Mouse (Mus musculus): ENCODE measurements around the gene Lpp. TPM values are rescaled to one million over a fixed set of nuclear protein-coding genes. Genes with fewer than 3 reads are reported as not detected.

Gene Lpp
- total RNA-seq, 1 experiment from 2014 or later: 24.1 TPM

DNA sequence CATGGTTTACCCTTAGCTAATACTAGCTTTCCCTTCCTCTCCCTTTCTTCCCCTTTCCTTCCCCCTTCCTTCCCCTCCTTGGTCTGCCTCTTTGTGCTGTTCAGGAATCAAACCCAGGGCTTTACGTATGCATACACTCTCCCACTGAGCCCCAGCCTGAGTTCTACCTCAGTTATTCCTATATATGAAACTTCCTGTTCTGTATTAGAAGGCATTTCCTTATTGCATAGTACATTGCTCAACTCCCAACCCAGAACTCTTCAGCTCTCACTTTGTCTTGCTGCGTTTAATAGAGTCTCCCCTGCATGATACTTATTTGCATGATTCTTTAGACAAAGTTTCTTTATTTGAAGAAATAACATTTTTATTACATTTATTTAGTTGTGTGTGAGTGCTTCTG is 184.5 kb downstream of the Lpp start:
- peak; percentile 78 for ATAC-seq (ENCODE audit: extremely low read depth, insufficient number of reproducible peaks, low FRiP score, poor library complexity, severe bottlenecking)

DNA sequence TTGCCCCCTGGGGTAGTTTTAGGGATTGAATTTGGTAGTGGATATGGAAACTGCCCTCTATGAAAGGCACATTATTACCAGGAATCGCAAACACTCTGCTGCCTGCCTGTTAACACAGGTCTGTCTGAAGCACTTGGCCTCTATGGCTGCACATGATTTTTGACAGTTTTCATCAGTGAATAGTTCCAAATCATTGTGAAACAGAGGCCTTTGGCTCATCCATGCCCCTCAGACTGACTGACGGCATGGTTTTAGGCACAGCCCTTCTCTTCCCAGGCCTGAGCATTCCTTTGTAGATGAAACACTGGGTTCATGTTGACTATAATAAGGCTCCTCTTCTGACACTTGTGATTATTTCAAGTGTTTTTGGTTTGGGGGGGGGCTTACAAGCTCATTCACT is 189.5 kb downstream of the Lpp start:
- no peak for ATAC-seq (ENCODE audit: extremely low read depth, insufficient number of reproducible peaks, low FRiP score, poor library complexity, severe bottlenecking)

DNA sequence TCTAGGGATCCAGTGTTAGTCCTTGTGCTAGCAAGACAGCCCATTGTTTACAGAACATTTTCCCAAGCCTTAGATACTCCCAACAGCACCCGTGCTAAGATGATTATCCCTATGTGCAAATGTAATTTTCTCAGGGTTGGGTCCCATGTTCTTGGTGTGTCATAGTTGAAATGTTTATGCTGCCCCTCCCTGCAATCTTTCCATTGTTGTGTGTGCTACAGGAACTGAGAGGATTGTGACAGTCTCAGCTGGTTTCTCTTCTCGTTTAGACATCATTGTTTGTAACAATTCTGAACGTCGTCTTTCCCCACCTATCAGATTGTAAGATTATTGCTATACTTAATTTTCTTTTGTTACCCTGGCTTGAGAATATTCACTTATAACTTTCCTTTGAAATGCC is 200.2 kb downstream of the Lpp start:
- ATAC-seq (ENCODE audit: extremely low read depth, insufficient number of reproducible peaks, low FRiP score, poor library complexity, severe bottlenecking): peak; percentile 85

DNA sequence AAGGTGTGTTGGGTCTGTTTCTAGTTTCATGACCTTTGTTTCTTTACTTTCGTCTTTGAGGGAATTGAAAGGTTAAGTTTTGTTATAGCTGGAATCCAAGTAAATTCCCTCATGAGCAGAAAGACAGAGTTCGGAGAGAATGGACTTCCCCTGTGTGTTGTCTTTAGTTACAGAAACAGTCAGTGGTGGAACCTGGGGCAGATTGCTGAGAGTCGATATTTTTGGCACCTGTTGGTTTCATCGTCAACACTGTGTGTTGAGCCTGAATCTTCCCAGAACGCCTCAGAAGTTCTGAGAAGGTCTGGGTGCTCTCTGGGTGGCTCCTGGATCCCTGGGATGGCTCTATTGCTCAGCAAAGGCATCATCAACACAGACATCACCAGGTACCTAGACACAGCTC is 201.2 kb downstream of the Lpp start:
- no peak for ATAC-seq (ENCODE audit: extremely low read depth, insufficient number of reproducible peaks, low FRiP score, poor library complexity, severe bottlenecking)

DNA sequence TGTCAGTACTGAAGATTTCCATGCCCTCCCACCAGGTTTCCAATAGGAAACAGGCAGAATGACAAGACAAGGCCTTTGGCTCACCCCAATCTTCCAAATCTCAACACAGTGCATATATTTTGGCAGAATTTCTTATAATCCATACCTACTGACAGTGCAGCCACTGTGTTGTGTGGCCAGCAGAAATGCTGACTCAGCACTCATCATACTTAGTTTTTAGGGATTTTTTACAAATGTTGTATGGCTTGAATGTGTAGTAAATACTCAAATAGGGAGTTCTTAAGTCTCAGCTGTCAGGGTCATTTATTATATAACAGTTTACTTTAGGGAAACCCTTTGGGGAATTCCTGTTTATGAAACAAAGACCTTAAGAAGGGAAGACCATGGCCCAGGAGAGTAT is 202.2 kb downstream of the Lpp start:
- ATAC-seq (ENCODE audit: extremely low read depth, insufficient number of reproducible peaks, low FRiP score, poor library complexity, severe bottlenecking): no peak

DNA sequence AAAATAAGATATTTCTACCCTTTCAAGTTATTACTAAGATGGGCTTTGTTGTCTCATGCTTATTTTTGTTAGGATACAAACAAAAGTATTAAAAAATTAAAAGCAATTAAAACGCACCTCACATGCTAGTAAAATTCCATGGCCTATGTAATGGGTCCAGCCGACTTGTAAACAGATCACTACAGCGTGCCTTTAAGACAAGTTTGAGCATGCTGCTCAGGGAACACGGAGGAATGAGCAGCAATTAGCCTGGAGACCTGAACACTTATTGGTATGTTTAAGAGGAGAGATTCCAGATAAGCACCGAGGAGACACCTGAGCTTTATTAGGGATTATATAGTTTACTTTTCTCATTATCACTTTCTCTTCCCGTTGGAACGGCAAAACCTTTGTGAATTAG is 205.3 kb downstream of the Lpp start:
- ATAC-seq (ENCODE audit: extremely low read depth, insufficient number of reproducible peaks, low FRiP score, poor library complexity, severe bottlenecking): no peak

DNA sequence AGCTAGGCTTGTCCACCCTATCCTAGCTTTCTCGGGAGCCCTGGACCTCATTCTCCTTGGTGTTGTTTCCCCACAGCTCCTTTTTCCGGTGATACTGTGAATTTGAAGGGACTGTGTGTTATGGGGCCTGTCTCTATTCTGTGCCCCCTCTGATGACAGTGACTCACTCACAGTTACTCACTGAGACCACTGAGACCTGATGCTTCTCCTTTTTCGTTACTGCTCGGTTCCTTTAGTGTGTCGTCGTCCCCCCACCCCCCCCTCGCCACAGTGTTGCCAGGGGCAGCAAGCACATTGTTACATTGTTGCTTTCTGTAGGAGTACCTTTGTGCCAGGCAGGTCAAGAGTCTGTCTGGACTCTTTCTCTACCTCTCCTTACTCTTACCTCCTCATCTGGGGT is 206.5 kb downstream of the Lpp start:
- ATAC-seq (ENCODE audit: extremely low read depth, insufficient number of reproducible peaks, low FRiP score, poor library complexity, severe bottlenecking): peak; percentile 83

DNA sequence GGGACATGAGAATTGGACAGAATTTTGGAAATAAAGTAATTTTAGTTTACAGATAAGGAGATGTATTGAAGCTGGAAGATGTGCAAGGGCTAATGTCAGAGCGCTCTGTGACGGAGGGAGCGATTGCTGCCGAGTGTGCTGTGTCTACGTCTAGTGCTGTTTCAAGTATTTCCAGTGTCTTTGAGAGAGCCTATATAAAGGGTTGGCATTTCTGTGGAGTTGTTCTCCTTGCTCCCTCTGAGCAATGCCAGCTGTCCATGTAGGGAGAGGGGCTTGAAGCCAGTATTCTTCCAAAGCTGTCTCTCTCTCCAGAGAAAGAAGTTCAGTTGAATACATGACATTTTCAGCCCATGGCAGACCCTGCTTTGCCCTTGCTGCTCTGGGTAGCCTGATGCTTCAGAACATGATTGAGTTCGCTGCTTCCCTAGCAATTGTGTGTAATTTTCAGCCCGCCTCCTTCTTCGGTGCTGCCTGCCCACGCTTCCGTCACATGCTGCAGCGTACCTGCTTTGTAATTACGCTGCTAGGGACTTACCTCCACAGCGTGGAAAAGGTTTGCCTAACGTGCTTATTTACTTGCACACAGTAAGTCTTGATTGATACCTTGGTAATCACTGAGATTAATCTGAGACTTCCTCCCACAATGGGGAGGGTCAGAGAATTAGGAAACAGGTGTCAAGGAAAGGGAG is 207.1 kb downstream of the Lpp start:
- ATAC-seq (ENCODE audit: extremely low read depth, insufficient number of reproducible peaks, low FRiP score, poor library complexity, severe bottlenecking): no peak

DNA sequence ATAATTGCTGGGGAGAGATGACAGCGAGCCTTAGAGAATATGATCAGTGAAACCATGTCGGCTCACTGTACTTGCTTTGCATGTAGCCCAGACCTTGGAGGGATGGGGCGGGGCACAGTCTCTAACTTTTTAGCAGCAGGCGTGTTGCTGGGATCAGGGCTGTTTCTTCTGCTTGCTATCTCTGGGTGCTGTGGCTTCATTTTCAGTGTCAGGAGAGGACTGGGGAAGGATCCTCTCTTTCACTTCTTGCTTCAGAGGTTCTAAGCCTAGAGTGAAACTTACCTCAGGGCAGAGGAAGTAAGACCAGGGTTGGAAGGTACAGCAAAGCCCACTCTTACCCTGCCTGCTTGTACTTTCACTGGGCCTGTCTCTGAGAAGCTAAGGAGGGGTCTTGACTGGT is 210.0 kb downstream of the Lpp start:
- peak; percentile 47; the same call in 1 of the 2 replicates for ATAC-seq (ENCODE audit: extremely low read depth, insufficient number of reproducible peaks, low FRiP score, poor library complexity, severe bottlenecking)

DNA sequence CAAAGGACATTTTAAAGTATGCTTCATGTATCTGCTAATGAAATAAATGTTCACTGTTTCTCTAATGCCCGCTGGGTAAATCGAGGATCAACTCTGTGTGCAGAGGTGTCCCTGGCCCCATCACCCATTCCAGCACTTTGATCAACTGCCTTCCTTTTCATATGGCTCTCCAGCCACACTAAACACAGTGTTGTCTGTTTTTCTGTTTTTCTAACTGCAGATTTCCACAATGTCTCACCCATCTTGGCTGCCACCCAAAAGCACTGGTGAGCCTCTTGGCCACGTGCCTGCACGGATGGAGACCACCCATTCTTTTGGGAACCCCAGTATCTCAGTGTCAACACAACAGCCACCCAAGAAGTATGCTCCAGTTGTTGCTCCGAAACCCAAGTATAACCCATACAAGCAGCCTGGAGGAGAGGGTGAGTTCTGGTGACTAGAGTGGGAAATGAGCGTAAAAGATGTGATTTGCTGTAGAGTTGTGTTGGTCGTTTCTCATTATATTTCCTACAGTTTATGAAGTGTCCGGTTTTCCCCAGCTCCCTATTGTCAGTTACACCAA is 214.7 kb downstream of the Lpp start:
- ATAC-seq (ENCODE audit: extremely low read depth, insufficient number of reproducible peaks, low FRiP score, poor library complexity, severe bottlenecking): no peak

DNA sequence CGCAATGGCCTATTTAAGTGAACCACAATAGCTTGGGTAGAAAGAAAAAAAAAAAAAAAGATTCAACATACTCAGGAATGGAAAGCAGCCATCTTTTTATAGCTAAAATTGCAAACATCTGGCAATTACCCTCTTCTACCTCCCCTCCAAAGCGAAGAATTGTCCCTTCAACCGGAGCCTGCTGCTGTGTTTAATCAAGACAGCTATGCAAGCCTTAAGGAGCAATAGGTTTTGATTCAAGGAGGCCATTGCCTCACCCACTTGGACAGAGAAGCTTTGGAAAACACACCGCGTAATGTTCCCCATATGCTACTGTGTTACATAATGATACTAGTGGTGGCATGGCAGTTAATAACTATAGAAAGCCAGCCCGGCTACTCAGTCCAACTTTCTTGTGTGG is 226.2 kb downstream of the Lpp start:
- ATAC-seq (ENCODE audit: extremely low read depth, insufficient number of reproducible peaks, low FRiP score, poor library complexity, severe bottlenecking): no peak

DNA sequence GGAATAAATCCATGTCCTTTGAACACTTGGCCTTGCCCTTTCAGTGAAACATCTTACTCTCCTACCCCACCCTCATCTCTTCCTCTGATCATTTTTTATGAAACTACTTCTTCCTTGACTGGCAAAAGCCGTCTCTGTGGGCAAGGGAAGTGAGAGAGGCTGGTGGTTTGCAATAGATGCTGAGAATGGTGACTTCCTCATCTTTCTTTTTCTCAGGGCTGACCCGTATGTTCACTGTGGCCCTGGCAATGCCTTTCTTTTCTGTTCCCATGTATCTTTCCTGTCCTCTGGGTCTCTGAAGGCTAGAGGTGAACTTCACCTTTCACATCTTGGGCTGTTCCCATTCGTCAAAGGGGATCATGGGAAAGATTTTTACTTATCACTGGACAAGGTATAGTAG is 226.7 kb downstream of the Lpp start:
- ATAC-seq (ENCODE audit: extremely low read depth, insufficient number of reproducible peaks, low FRiP score, poor library complexity, severe bottlenecking): peak; percentile 75

DNA sequence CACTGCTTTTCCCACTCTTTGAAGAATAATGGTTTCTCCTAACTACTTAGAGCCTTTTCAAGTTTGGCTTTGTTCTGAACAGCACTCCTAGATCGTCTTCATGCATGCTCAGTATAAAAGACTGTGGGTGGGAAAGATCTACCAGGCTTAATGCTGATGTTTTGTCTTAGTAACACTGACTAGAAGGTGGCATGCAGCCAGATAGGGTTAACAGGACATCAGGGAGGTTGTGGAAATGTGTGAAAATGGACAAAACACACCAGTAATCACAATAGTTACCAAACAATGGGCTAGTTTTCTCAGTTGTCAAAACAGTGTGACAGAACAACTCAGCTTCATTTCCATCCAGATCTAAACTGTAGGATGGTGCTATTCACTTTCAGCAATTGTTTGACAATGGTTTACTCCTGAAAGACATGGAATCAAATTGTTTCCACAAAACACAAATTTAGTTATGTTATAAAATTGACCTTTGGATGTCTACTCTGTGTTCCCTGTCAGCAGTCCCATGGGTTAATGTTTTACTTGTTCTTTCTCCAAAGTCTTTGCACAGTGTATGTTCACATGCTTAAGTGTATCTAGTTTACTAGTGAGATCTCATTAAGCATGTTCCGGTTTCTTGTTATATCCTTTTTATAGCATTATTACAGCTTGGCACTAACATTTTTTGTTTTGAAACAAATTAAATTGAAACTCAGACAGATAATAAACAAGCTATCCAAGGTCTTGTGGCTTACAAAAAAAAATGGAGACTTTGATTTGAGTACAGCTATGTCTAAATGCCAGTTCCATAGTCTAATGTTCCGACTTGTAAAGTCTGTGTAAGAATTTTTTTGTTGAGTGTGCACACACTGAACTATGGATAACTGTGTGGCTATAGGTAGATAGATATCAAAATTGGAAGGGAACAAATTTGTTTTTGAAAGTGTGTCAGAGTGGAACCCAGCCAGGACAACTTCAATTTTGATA is 229.2 kb downstream of the Lpp start:
- ATAC-seq (ENCODE audit: extremely low read depth, insufficient number of reproducible peaks, low FRiP score, poor library complexity, severe bottlenecking): no peak

DNA sequence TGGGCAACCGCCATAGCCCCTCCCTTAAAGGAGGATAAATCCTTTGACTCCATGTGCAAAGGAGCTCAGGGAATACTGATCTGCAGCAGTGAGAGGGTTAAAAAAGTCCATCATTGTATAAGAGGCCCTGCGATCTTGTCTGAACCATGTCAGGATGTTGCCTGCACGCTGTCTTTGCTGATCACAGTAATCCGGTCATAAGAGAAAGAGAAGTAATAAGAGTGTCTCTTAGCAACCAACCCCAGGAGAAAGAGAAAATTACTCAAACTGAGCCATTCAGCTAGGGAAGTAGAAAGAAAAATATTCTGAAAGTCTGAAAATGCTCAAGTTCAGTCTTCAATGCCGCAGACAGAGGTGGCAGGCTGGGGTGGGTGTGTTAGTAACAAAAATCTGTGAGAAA is 231.0 kb downstream of the Lpp start:
- ATAC-seq (ENCODE audit: extremely low read depth, insufficient number of reproducible peaks, low FRiP score, poor library complexity, severe bottlenecking): peak; percentile 42

DNA sequence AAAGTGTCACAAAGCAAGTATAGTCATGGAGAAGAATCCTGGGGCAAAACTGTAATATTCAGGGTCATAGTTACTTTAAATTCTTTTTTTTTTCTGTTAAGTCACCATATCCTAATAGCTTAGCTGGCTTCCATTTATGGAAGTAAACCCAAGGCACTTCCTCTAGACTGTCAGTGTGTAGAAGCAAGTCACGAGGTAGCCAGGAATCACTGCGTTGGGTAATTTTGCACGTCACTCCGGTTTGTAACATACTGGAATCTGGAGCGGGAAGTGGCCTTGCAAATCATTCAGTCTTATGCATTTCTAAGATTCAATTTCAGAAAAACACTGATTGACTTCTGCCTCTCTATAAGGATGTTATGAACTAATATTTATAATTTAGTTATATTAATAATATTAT is 232.3 kb downstream of the Lpp start:
- ATAC-seq (ENCODE audit: extremely low read depth, insufficient number of reproducible peaks, low FRiP score, poor library complexity, severe bottlenecking): peak; percentile 79

DNA sequence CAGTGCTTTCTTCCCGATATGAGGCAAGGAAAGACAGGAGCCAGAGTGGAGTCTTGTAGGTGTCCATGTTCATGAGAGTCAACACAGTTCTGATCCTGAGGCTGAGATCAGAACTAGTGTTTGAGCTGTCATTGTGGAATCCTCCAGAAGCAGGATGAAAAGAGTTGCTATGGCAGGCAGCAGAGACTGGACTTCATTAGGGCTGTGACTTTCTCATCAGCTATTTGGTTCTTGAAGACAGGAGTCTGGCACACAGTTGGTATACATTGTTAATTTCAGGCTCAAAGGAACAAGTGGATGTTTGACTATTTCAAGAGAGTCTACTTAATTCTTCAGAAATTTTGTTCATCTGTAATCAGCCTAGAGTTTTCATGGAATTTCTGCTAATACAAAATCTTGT is 235.5 kb downstream of the Lpp start:
- ATAC-seq (ENCODE audit: extremely low read depth, insufficient number of reproducible peaks, low FRiP score, poor library complexity, severe bottlenecking): no peak

DNA sequence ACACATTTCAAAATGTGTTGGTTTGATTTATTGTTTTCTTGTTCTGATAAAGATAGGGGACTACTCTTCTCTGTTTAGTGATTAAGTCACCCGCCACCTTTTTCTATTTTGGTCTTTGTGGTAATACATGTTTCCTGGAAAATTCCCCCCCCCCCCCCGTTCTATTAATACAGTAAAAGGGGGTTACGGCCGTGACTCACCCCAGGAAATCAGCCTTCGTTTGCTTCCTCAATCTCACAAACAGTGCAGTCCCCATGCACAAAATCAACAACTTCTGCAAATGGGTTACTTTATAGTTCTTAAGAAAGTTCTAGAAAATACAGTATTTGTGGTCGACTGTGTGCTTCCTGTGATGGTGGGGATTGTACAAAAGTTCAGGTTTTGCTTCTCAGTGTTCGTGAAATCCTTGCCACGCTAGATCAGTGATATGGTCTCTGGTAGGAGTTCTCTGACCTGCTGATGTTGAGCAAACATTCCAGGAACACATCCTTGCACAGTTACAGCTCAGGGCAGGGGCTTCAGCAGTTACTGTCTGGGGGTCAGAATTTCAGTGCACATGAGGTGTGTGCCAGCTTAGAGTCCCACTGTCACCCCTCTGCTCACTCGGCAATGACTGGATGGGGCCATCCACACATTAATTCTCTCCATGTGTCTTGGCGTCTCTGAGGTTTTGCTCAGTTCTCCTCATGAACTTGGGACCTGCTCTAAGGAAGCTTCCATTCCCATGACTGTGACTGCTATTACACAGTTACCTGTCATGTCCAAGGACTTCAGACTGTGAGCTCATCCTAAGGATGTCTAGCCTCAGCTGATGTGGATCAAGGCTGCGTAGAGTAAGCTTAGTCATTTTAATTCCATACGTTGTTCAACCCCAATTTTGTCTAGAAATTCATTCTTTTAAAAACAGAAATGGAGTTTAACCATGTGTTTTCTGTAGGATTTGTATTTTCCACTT is 236.2 kb downstream of the Lpp start:
- ATAC-seq (ENCODE audit: extremely low read depth, insufficient number of reproducible peaks, low FRiP score, poor library complexity, severe bottlenecking): peak; percentile 77

DNA sequence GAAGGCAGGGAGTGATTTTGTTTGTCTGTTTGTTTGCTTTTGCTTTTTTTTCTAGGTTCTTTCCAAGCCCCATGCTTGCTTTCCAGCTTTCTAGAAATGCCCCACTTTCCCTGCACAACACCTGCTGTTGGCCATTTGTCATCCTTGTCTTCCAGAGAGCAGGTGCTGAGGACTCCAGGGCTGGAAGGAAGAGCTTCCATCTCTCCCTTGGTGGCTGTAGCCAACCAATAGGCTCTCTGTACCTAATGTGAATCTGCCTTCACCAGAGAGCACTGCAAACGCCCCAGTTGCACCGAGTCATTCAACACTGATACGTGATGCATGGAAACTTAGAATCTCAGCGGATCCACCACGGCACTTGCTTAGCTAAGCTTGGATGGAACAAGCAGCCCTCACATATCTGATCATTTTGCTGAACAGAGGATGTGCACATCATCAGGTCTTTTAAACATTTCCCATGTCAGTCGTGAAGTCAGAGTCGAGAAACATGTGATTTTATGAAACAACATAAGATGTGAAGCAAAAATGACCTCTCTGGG is 242.1 kb downstream of the Lpp start:
- ATAC-seq (ENCODE audit: extremely low read depth, insufficient number of reproducible peaks, low FRiP score, poor library complexity, severe bottlenecking): no peak

DNA sequence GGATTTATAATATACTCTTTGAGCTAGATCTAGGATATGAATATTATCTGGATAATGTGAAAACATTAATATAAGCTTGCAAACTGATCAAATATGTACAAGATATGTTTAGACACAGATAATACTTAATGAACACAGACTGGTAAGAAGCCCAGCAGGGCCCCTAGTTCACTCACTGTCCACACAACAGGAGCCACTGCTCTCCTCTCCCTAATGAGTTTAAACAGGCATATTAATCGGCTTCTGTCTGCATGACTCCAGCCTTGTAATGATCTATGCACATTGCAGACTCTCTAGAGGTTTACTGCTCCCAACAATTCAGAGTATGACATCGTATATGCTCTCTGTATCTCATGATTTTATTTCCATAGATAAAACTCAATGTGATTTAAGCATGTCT is 243.6 kb downstream of the Lpp start:
- no peak for ATAC-seq (ENCODE audit: extremely low read depth, insufficient number of reproducible peaks, low FRiP score, poor library complexity, severe bottlenecking)
